Mouse (Mus musculus) inflammation-experienced regulatory T-cells, adult 6 months (primary cell): ENCODE results near the gene Parp16. TPM values are rescaled to one million over a fixed set of nuclear protein-coding genes. Genes with fewer than 3 reads are reported as not detected.

Source experiments
- ATAC-seq: one replicate; pipeline ENCODE4 v1.8.0; 2017
- polyA plus RNA-seq, 3 experiments: library from polyadenylated mRNA; unstranded; fragments of 100-300 nt; shearing (Covaris generic); gene quantifications; one replicate each; pipeline ENCODE4 v1.2.1; 2017

Gene Parp16
- 1 to 10 TPM; 5.4 to 8.0 (median 5.8) TPM for polyA plus RNA-seq

- no peak for ATAC-seq
Observed at GRCm38 (mm10) chr9:65195053-65195452, at the start of gene Parp16. Parp16 (plus strand) TSS chr9:65195353.

- ATAC-seq, result no peak
Observed at GRCm38 (mm10) chr9:65146001-65146400, 49.2 kb upstream of the Parp16 start.

DNA sequence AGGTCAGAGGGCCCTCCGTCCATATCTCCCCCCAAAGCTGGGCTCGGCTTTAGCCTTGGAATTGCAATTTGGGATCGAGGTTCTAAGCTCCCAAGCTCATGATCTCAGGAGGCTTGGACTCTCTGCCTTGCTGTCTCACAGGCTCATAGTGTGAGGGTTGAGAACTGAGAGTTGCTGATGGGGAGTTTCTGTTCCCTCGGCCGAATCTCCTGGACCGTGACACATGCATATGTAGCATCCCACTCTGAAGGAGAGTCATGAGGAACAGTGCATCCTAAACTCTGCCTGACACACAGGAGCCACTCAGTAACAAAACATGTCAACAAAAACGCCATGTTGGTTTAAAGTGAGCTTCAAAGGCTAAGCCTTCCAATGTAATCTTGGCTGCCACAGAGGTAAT, 46.6 kb upstream of the Parp16 start:
- ATAC-seq, result no peak

DNA sequence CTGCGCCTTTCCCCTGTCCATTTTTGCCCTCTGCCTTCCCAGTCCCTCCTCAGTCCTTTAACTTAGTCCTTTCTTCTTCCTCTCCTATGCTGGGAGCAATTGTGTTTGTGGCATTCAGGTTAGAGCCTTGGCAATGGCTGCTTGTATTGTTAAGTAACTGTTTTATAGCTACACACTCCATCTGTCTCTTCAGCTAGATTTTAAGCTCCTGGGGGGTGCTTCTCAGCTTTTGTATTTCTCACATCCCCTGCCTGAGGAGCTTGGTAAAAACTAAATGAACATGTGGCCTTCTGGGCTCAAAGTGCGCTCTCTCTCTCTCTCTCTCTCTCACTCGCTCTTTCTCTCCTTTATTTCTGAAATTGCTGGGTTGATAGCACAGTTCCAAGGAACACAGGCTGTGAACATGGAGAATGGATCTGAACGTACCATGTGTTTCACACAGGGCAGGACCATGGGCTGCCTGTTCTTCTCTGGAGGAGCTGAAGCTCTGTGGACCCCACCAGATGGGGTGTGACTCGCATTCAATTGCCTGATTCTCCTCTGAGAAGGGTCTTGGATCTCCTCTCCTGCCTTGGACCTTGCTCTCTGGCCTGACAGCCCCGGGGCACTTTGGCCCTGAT, 42.3 kb upstream of the Parp16 start:
- no peak for ATAC-seq

DNA sequence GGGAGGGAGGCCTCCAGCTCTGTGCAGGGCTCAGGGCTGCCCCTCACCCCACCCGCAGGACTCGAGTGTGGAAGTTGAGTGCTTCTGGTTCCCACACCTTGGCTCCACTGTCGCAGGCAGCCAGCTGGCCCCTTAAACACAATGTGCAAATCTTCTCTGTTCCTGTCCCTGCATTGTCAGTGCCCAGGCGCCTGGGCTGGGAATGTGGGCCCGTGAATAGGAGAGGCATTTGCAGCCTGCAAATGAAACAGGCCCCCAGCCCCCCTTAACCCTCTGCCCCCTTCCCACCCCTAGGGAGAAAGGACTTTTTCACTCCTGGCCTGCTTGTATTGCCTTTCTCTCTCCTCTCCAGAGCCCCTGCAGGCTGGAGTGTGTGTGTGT, 41.8 kb upstream of the Parp16 start:
- ATAC-seq, result no peak

- no peak for ATAC-seq
Observed at GRCm38 (mm10) chr9:65154692-65155455, 40.3 kb upstream of the Parp16 start.

DNA sequence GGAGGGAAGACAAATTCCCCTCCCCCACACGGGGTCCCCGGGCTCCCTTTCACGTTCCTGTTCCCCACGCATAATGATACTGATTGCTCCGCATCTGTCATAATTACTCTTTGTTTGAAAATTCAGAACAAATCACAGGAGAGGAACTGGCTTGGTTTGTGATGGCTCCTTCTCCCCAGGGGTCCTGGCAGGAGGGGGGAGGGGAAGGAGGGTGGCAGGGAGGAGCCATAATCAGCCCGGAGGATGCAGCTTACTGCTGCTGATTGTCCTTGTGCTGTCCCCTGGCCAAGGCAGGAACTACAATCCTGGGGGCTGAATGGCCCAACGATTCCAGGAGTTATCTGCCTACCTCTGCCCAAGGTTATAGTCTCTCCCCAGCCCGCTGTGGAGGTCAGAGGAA, 38.5 kb upstream of the Parp16 start:
- ATAC-seq, result no peak

DNA sequence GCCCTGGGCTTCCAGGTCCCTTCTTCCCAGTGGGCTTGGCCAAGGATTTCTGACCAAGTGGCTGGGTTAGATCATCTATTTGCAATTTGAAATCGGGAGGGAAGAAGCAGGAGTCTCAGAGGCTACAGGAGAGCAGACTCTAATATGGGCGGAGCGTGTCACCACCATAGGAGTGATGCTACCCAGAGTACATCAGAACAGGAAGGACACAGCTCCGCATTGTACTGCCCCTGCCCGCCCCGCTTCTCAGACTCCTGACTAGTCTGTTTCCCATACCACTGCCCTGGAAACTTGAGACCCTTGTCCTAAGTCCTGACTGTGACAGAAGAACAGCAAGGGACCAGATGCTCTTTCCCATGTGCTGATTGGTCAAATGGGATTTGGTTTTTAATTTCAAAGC, 37.5 kb upstream of the Parp16 start:
- ATAC-seq, result no peak

DNA sequence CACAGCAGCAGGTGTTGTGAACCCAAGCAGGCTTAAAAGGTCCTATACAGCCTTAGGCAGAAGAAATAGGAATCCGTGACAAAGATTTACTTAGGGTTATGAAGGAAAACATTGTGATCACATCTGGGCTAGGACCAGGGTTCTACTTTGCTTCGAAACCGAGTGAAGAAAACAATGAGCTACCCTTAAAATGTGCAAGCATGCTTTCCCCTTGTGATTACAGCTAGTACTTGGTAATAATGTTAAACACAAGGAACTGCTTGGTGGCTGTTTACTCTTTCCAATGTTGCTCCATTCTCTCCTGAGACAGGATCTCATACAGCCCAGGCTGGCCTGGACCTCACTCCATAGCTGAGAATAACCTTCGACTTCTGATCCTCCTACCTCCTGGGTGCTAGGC, 34.0 kb upstream of the Parp16 start:
- no peak for ATAC-seq

DNA sequence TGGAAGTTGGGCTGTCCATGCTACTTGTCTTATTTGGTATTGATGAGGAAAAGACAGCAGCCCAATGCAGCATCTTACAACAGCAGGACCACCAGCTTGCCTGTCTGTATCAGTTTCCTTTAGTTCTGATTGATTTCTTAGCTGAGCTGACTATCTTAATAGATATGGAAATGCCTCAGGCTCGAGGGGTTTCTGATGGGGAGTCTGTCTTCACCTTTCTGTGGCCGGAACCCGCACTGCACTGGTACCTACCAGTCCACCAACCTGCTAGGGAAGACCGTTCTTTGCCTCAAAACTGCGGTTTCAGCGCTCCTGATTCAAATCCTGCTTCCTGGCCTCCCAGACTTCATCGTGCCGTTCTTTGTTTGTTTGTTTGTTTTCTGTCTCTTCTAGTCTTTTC, 33.3 kb upstream of the Parp16 start:
- no peak for ATAC-seq

- ATAC-seq, result no peak
Observed at GRCm38 (mm10) chr9:65162711-65163639, 32.2 kb upstream of the Parp16 start.

- no peak for ATAC-seq
Observed at GRCm38 (mm10) chr9:65164870-65165269, 30.3 kb upstream of the Parp16 start.

DNA sequence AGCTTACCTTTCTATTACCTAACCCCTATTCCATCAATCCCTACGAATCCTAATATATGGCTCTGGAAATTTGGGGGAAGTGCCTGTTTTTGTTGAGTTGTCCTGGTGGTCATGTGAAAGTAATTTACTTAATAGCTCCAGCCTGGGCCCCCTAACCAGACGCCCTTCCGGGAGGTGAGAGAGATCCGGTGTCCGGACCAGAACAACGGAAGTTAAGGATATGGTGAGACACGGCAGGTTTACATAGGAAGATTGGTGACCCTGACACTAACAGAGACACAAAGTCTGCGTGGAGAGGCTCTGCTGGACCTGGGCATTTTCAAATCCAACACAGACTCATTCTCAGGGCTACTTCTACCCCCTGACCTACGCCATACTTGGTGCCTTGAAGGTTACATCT, 28.8 kb upstream of the Parp16 start:
- ATAC-seq, result no peak

GRCm38 (mm10) chr9:65168534-65168933, 26.6 kb upstream of the Parp16 start:
- ATAC-seq, result no peak

GRCm38 (mm10) chr9:65168952-65169351, 26.2 kb upstream of the Parp16 start:
- no peak for ATAC-seq

- ATAC-seq, result no peak
Observed at GRCm38 (mm10) chr9:65172654-65173053, 22.5 kb upstream of the Parp16 start.

- no peak for ATAC-seq
Observed at GRCm38 (mm10) chr9:65175234-65175938, 19.8 kb upstream of the Parp16 start.

GRCm38 (mm10) chr9:65175939-65176871, 18.9 kb upstream of the Parp16 start:
- no peak for ATAC-seq

- ATAC-seq, result no peak
Observed at GRCm38 (mm10) chr9:65177497-65177896, 17.7 kb upstream of the Parp16 start.

DNA sequence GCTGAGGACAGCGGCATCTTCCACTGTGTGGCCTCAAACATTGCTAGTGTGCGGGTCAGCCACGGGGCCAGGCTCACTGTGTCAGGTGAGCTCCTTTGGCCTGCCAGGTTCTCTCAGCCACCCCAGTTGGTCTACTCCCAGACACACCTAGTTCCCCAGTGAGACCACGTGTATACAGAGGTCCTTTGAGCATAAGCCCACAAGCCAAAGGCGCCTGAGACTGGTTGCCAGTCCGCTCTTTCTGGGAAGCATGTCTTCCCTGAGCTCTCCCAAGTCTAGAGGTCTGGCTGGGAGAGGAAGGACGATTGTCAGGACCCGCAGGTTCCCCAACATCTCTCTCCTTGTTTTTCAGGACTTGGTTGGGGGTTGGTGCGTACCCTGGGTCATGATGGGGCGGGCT, 17.2 kb upstream of the Parp16 start:
- ATAC-seq, result no peak
